Mouse (Mus musculus) embryonic facial prominence, embryonic 12.5 days (tissue): Measurements from ENCODE around the gene Hspa2. TPM values are rescaled to one million over a fixed set of nuclear protein-coding genes. Genes with fewer than 3 reads are reported as not detected.
A peak's percentile ranks its signal among the peaks of the same experiment; 100 is the strongest.

Source experiments
- ATAC-seq: fragments of 200-750 bp; cut with Nextera tagmentation; 2 replicates; pipeline ENCODE4 v1.8.0; 2017; ENCODE audit not compliant: insufficient number of reproducible peaks, insufficient read depth, low FRiP score, low TSS enrichment
- H3K27ac ChIP-seq: fragments of 300-500 bp; sonication (generic); 2 replicates; pipeline ENCODE4 v1.5.1; 2016; ENCODE audit warnings: mild to moderate bottlenecking
- H3K27me3 ChIP-seq: fragments of 300-500 bp; sonication (generic); 2 replicates; pipeline ENCODE4 v1.6.1; 2016; ENCODE audit warnings: mild to moderate bottlenecking, moderate library complexity
- H3K36me3 ChIP-seq: fragments of 300-500 bp; sonication (generic); 2 replicates; pipeline ENCODE4 v1.6.1; 2016; ENCODE audit warnings: mild to moderate bottlenecking
- H3K4me1 ChIP-seq: fragments of 300-500 bp; sonication (generic); 2 replicates; pipeline ENCODE4 v1.6.1; 2016
- H3K4me2 ChIP-seq: fragments of 300-500 bp; sonication (generic); replicated peaks from 2 replicates; pipeline ENCODE4 v1.6.1; 2016; ENCODE audit warnings: mild to moderate bottlenecking, moderate library complexity
- H3K4me3 ChIP-seq: fragments of 300-500 bp; sonication (generic); 2 replicates; pipeline ENCODE4 v1.5.1; 2016; ENCODE audit warnings: mild to moderate bottlenecking
- H3K9ac ChIP-seq: fragments of 300-500 bp; sonication (generic); 2 replicates; pipeline ENCODE4 v1.6.1; 2016; ENCODE audit warnings: mild to moderate bottlenecking, moderate library complexity
- H3K9me3 ChIP-seq: fragments of 300-500 bp; sonication (generic); 2 replicates; pipeline ENCODE4 v1.6.1; 2016; ENCODE audit warnings: mild to moderate bottlenecking, moderate library complexity
- WGBS: fragments of 180-500 bp; shearing (Covaris S2); methylation state at CpG from one replicate; pipeline ENCODE4 v1.1.7; 2016; 5-methylcytosine and 5-hydroxymethylcytosine counted together
- polyA plus RNA-seq: library from polyadenylated mRNA; unstranded; fragments of >200 nt; fragmentation: Nextera tagmentation; extraction: Ambion mirVana; gene quantifications from 2 replicates; pipeline ENCODE4 v1.2.1, GENCODE M21; 2016

The Hspa2 gene
- polyA plus RNA-seq, 1 experiment from 2014 or later, result 5.6 TPM

DNA sequence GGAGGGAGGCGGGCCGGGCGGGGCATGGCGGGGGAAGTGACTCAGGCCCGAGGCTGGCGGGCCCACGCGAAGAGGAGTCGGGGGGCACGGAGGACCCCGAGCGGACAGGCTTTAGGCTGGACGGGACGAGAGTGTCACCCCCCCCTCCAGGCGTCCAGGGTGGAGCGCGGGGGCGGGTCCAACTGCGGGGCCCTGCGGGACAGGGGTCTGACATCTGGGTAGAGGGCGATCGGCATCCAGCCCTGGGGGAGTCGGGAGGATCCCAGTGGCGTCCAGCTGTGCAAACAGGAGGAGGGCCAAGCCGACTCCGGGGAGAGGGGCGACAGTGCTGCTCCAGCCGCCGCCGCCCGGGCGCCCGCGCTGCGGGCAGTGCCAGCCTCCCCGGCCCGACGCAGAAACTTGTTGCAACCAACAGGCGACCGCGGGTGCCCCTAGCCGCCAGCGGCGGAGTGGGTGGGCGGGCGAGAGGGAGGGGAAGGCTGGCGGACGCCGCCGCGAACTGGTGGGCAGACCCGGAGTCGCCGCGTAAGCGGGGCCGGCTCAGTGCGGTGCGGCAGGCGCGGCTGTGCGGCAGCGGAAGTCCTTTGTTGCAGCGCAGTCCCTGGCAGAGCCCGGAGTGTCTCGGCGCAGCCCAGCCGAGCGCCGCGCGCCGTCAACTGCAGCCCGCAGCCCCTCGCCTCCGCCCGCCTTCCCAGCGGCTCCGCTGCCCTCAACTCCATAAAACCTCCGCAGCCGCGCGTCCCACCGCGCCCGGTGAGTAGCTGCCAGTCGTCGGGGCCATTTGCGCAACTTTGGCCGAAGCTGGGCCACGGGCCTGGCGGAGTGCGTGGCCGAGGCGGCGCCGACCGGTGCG lies 33.8 kb upstream of the Hspa2 start, which contains the start of gene Zbtb1:
Gene Zbtb1, plus strand, starts transcription at position 289 of the 853 bp plus-strand sequence.
- peak within 1 kb of the TSS; percentile 97 for H3K9ac ChIP-seq
- peak within 1 kb of the TSS; percentile 81 for H3K4me2 ChIP-seq
- no peaks in the 10 kb centered on the region for H3K9me3 ChIP-seq
- WGBS, result under 1% methylated on average over 94 of the region's 99 CpGs
- H3K27ac ChIP-seq, result peak within 1 kb of the TSS; percentile 100
- no peaks in the 10 kb centered on the region for H3K36me3 ChIP-seq
- peak; percentile 59 for ATAC-seq
- peaks cover 45% of the 10 kb centered on the region for H3K4me1 ChIP-seq
- peak within 1 kb of the TSS; percentile 75 for H3K4me3 ChIP-seq
- no peaks in the 10 kb centered on the region for H3K27me3 ChIP-seq

DNA sequence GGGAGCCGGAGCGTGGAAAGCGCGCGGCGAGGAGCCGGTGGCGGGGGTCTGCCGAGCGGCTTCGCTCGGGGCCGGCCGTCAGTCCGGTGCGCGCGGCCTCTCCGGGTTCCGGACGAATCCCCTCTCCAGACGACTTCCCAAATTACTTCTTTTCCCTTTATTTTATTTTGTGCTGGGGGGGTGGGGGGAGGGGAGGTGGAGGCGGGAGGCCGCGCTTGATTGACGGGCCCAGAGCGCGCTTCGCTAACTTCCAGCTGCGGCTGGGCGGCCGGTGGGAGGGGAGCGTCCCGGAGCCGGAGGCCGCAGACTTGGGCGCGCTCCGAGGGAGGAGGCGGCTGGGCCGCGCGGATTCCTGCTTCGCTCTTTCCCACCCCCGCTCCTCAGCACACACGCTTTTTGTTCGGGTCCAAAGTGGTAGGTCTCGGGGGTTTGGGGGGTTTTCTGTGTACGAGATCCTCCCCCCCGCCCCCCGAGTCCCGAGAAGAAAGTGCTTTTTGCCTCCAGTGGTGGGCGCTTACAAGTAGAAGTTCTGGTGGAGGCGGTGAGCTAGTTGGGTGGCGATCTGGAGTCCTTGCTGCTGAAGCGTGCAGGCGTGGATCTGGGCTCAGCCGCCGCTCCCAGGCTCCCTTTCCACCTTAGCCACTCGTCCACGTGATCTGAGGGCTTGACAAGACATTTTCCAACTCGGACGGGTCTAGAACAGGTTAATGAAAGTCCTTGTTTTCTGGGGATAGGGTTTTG lies 33.0 kb upstream of the Hspa2 start:
- peak; percentile 62; the same call in 1 of the 2 replicates for ATAC-seq
- H3K27ac ChIP-seq, result peak overlapping the region; percentile 100
- H3K9ac ChIP-seq, result peak overlapping the region; percentile 97
- H3K4me1 ChIP-seq, result peaks cover 43% of the 10 kb centered on the region
- H3K4me2 ChIP-seq, result peak overlapping the region; percentile 81
- H3K27me3 ChIP-seq, result no peaks in the 10 kb centered on the region
- no peaks in the 10 kb centered on the region for H3K36me3 ChIP-seq
- H3K9me3 ChIP-seq, result no peaks in the 10 kb centered on the region
- under 1% methylated on average over 52 of the region's 63 CpGs for WGBS
- peak overlapping the region; percentile 75 for H3K4me3 ChIP-seq

DNA sequence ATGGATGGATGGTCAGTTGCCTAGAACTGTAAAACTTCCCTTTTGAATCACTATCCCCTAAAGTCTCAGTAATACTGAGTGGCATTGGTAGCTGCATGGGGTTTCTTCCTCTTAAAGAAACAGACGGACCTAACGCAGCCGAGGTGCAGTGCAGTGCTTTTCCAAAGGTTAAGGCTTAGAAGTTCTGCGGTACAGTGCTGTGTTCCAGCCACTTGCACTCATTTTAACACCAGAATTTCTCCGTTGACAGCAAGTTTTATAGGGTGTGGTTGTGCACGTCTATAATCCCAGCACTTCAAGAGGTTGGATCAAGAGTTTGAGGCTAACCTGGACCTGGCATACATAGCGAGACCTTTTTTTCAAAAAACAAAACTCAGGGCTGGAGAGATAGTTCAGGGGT lies 31.9 kb upstream of the Hspa2 start:
- H3K4me3 ChIP-seq, result peak overlapping the region; percentile 75
- no peak for ATAC-seq
- 0 out of 2 replicates have a peak overlapping the region, but pooled peaks have one; percentile 97 for H3K9ac ChIP-seq
- H3K36me3 ChIP-seq, result no peaks in the 10 kb centered on the region
- peak overlapping the region; percentile 81 for H3K4me2 ChIP-seq
- no peaks in the 10 kb centered on the region for H3K27me3 ChIP-seq
- no peak overlapping the region for H3K27ac ChIP-seq
- 44% methylated on average over 7 of the region's 7 CpGs for WGBS
- peaks cover 35% of the 10 kb centered on the region for H3K4me1 ChIP-seq
- H3K9me3 ChIP-seq, result no peaks in the 10 kb centered on the region

DNA sequence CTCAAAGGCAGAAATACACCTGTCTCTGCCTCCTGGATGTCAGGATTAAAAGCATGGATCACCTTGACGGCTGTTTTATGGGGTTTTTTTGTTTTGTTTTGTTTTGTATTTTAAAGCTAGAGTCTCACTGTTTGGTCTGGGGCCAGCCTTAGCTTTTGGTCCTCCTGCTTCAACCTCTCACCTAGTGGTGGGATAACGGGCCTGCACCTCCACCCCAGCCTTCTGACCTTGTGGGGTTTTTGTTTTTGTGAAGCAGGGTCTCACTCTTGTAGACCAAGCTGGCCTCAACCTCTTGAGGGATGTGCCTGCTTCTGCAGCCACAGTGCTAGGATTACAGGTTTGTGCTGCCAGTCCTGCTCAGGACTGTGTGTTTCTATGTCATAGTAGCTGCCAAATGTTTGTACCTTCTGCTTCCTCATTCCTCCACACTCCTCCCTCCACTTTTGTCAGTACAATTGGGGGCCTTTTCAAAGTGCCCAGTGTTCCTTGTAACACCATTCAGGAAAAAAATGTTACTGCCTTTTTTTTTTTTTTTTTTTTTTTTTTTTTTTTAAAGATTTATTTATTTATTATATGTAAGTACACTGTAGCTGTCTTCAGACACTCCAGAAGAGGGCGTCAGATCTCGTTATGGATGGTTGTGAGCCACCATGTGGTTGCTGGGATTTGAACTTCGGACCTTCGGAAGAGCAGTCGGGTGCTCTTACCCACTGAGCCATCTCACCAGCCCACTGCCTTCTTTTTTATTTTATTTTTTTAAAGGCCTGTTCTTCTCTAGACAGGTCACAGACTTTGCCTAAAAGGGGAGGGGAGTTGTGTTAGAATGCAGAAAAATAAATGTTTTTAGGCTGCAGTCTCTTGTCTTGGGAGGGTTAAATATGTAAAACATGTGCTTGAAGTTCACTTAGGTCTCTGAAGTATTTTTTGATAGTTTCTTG lies 30.8 kb upstream of the Hspa2 start:
- no peak for ATAC-seq
- no peaks in the 10 kb centered on the region for H3K36me3 ChIP-seq
- no peaks in the 10 kb centered on the region for H3K9me3 ChIP-seq
- no peaks in the 10 kb centered on the region for H3K27me3 ChIP-seq
- 84% methylated on average over 6 of the region's 7 CpGs for WGBS
- H3K4me2 ChIP-seq, result no peak overlapping the region; the same call in 1 of the 2 replicates
- H3K4me1 ChIP-seq, result peaks cover 23% of the 10 kb centered on the region
- H3K27ac ChIP-seq, result no peak overlapping the region
- no peak overlapping the region for H3K9ac ChIP-seq
- no peak overlapping the region for H3K4me3 ChIP-seq

DNA sequence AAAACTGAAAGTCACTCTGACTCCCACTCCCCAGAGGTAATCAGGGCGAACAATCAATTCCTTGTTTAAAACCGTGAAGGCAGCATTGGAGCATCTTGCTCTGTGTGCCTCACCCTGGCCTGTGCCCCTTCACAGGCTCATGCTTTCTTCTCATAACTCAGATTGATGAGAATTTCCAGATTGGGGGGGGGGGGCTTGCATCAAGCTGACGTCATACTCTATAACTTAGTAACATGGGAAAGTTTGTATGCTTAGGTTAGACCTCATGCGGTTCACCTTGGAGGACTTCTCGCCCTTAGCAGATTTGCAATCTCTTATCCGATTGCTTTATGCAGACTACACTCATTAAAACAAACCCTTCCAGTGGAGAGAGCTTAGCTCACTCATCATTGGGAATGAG lies 30.0 kb upstream of the Hspa2 start:
- no peak for ATAC-seq
- WGBS, result 64% methylated on average over 6 of the region's 6 CpGs
- Histone ChIP-seq H3K4me3 (no peak overlapping the region), H3K27ac (no peak overlapping the region), H3K4me2 (no peak overlapping the region), H3K9ac (no peak overlapping the region), H3K27me3 (no peaks in the 10 kb centered on the region), H3K36me3 (no peaks in the 10 kb centered on the region), H3K4me1 (peaks cover 19% of the 10 kb centered on the region), H3K9me3 (no peaks in the 10 kb centered on the region)

DNA sequence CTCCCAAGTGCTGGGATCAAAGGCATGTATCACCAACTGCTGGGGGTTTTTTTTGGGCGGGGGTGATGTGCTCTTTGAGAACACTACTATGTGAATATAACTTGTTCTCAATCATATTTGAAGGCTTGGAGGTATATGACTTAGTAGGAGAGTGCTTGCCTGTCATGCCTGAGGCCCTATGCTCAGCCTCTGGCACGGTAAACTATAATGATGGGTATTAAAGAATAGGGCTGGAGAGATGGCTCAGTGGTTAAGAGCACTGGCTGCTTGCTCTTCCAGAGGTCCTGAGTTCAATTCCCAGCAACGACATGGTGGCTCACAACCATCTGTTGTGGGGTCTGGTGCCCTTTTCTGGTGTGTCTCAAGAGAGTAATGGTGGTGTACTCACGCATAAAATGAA lies 29.1 kb upstream of the Hspa2 start:
- Histone ChIP-seq H3K27ac (no peak overlapping the region), H3K4me1 (peaks cover 19% of the 10 kb centered on the region), H3K9me3 (no peaks in the 10 kb centered on the region), H3K27me3 (no peaks in the 10 kb centered on the region), H3K4me3 (no peak overlapping the region), H3K9ac (no peak overlapping the region), H3K36me3 (no peaks in the 10 kb centered on the region), H3K4me2 (no peak overlapping the region)
- WGBS, result 81% methylated on average over 4 of the region's 4 CpGs
- no peak for ATAC-seq

DNA sequence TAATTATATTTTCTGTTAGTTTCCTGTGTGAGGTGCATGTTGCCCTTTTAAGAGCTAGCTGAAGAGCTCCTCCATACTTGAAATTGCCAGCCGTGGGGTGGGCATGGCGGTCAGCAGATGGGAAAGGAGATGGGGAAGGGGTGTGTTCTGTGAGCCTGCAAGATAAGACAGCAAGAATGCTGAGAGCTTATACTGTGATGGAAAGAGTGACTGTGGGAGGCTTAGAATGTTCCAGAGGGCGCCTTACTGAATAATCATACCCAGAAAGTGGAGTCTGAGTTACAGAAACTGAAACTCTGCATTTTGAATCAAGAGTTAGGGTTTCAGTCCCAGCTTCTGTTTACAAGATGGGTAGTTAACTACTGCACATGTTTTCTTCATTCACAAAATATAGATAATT lies 28.5 kb upstream of the Hspa2 start:
- Histone ChIP-seq H3K4me2 (no peak overlapping the region), H3K4me3 (no peak overlapping the region), H3K4me1 (peaks cover 19% of the 10 kb centered on the region), H3K27ac (no peak overlapping the region), H3K27me3 (no peaks in the 10 kb centered on the region), H3K9me3 (no peaks in the 10 kb centered on the region), H3K9ac (no peak overlapping the region), H3K36me3 (no peaks in the 10 kb centered on the region)
- 81% methylated on average over 3 of the region's 3 CpGs for WGBS
- ATAC-seq, result no peak

DNA sequence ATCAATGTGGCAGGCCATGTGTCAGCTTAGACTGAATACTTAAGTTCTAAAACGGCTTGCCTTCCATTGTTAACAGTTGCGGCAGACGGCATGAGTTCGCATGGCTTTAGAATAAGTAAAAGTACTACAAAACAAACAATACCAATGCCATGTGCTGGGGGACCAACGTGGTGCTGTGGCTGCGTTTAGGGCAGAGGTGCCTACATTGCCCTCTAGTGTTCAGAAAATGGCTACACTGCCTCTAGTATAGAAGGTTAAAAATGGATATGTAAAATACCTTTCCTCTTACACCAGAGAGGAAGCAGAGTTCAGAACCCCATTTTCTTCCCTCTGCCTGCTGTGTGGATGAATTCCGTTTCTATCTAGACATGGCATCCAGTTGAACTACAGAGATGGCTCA lies 27.3 kb upstream of the Hspa2 start:
- Histone ChIP-seq H3K27ac (no peak overlapping the region), H3K36me3 (no peaks in the 10 kb centered on the region), H3K9ac (no peak overlapping the region), H3K9me3 (no peaks in the 10 kb centered on the region), H3K4me2 (no peak overlapping the region), H3K4me3 (no peak overlapping the region), H3K4me1 (peaks cover 17% of the 10 kb centered on the region), H3K27me3 (no peaks in the 10 kb centered on the region)
- ATAC-seq, result no peak
- WGBS, result 56% methylated on average over 7 of the region's 7 CpGs

DNA sequence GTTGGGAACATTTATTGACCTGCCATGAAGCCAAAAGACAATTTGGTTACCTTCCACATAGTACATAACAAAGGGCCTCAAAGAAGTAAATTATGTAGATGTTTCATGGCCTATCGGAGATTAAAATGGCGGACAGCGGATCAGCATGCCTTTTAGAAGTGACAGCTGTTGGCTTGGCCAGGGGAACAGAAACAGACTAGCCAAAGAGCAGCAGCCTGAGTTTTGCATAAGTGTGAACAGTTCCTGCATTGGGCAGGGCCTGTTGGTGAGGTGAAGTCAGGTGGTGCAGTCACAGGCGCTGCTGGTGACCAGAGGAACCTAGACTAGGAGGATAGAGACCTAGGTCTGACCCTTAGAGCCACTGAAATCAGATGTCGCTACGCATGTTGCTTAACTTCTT lies 26.9 kb upstream of the Hspa2 start:
- 97% methylated on average over 6 of the region's 6 CpGs for WGBS
- peaks cover 13% of the 10 kb centered on the region for H3K4me1 ChIP-seq
- no peak overlapping the region for H3K9ac ChIP-seq
- no peaks in the 10 kb centered on the region for H3K27me3 ChIP-seq
- no peak overlapping the region for H3K4me2 ChIP-seq
- ATAC-seq, result no peak
- no peak overlapping the region for H3K4me3 ChIP-seq
- H3K36me3 ChIP-seq, result no peaks in the 10 kb centered on the region
- H3K9me3 ChIP-seq, result no peaks in the 10 kb centered on the region
- H3K27ac ChIP-seq, result no peak overlapping the region

DNA sequence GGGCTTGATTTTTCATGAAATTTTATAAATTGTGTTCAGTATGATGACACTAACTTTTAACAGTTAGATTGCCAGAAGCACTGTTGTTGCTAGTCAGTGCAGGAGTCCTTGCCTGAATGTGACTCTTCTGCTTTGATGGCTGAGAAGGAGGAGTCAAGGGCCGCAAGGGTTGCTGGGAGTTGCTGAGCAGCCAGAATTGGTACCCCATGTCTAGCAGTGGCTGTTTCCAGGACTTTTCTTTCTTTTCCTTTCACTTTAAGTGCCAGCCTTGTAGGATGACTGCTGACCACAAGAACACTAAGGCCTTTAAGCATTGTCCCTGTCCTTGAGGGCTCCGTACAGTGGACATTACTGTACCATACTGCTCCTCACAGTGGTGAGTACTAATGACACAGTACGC lies 26.2 kb upstream of the Hspa2 start:
- H3K27ac ChIP-seq, result no peak overlapping the region
- H3K9me3 ChIP-seq, result no peaks in the 10 kb centered on the region
- H3K4me2 ChIP-seq, result no peak overlapping the region
- peaks cover 6% of the 10 kb centered on the region for H3K4me1 ChIP-seq
- H3K27me3 ChIP-seq, result no peaks in the 10 kb centered on the region
- H3K4me3 ChIP-seq, result no peak overlapping the region
- no peak for ATAC-seq
- no peaks in the 10 kb centered on the region for H3K36me3 ChIP-seq
- WGBS, result 97% methylated on average over 3 of the region's 3 CpGs
- no peak overlapping the region for H3K9ac ChIP-seq

DNA sequence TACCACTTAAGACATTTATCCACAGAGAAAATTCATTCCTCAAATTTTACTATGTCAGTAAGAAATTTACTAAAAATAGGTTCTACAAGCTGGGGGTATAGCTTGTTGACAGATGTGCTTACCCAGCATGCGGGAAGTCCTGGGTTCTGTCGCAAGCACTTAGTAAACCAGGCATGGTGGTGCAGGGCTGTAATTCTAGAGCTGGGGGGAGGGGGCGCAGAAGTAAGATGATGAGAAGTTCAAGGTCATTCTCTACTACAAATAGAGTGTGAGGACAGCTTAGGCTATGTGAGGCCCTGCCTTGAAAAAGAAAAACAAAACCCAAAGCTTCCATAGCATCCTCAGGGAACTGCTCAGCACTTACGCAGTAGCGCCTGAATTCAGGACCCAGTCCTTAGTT lies 25.4 kb upstream of the Hspa2 start:
- no peaks in the 10 kb centered on the region for H3K9me3 ChIP-seq
- ATAC-seq, result no peak
- WGBS, result 79% methylated on average over 5 of the region's 5 CpGs
- H3K27me3 ChIP-seq, result no peaks in the 10 kb centered on the region
- no peak overlapping the region for H3K27ac ChIP-seq
- H3K9ac ChIP-seq, result no peak overlapping the region
- H3K4me1 ChIP-seq, result peaks cover 3% of the 10 kb centered on the region; the same call in 1 of the 2 replicates
- H3K36me3 ChIP-seq, result no peaks in the 10 kb centered on the region
- H3K4me2 ChIP-seq, result no peak overlapping the region
- H3K4me3 ChIP-seq, result no peak overlapping the region
